Mouse (Mus musculus) heart, adult 2 months (tissue): Measurements from ENCODE around the gene Gm39566.

ENCODE experiments used
- CTCF ChIP-seq: fragments of 200-600 bp; IDR thresholded peaks from 2 replicates; pipeline ENCODE4 v1.8.1; 2022; ENCODE audit warnings: antibody characterized with exemption, mild to moderate bottlenecking, moderate library complexity
- EP300 ChIP-seq: fragments of 200-500 bp; IDR thresholded peaks from 2 replicates; pipeline ENCODE4 v1.6.1; 2011; ENCODE audit warnings: low read depth, low read length, control low read depth; ENCODE audit not compliant: insufficient read depth
- POLR2A ChIP-seq: fragments of 200-500 bp; IDR thresholded peaks from 2 replicates; pipeline ENCODE4 v1.6.1; 2011; ENCODE audit warnings: mild to moderate bottlenecking, low read depth, low read length, control low read depth; ENCODE audit not compliant: insufficient read depth

GRCm38 (mm10) chr11:69775716-69776115 is 39.4 kb downstream of the Gm39566 start:
- no peak for TF ChIP-seq CTCF
- TF ChIP-seq EP300 = no peak
- TF ChIP-seq POLR2A = no peak
